Mouse (Mus musculus) liver, postnatal 0 days (tissue): ENCODE measurements around the gene Dpp9. TPM values are rescaled to one million over a fixed set of nuclear protein-coding genes. Genes with fewer than 3 reads are reported as not detected.

Source experiments
- ATAC-seq: fragments of 200-750 bp; cut with Nextera tagmentation; 2 replicates; pipeline ENCODE4 v1.8.0; 2017; ENCODE audit warnings: mild to moderate bottlenecking, moderate library complexity
- DNase-seq: peaks from one replicate; pipeline ENCODE4 v3.0.0-alpha.2; 2016
- H3K27ac ChIP-seq: fragments of 300-500 bp; sonication (generic); 2 replicates; pipeline ENCODE4 v1.5.1; 2014; ENCODE audit warnings: antibody characterized with exemption, moderate library complexity, mild to moderate bottlenecking, low read depth
- H3K27me3 ChIP-seq: fragments of 300-500 bp; sonication (generic); 2 replicates; pipeline ENCODE4 v1.6.1; 2014; ENCODE audit warnings: low read length, control low read depth, mixed read lengths; ENCODE audit not compliant: insufficient read depth
- H3K36me3 ChIP-seq: fragments of 300-500 bp; sonication (generic); replicated peaks from 2 replicates; pipeline ENCODE4 v1.6.1; 2014; ENCODE audit warnings: mild to moderate bottlenecking, control low read depth, low read length, moderate library complexity, mixed read lengths; ENCODE audit not compliant: insufficient read depth
- H3K4me1 ChIP-seq: fragments of 300-500 bp; sonication (generic); 2 replicates; pipeline ENCODE4 v1.6.1; 2014; ENCODE audit warnings: antibody characterized with exemption, mild to moderate bottlenecking, control low read depth; ENCODE audit not compliant: insufficient read depth
- H3K4me2 ChIP-seq: fragments of 300-500 bp; sonication (generic); 2 replicates; pipeline ENCODE4 v1.6.1; 2014; ENCODE audit warnings: low read depth, mild to moderate bottlenecking, low read length, moderate library complexity, mixed read lengths
- H3K4me3 ChIP-seq: fragments of 300-500 bp; sonication (generic); 2 replicates; pipeline ENCODE4 v1.5.1; 2014; ENCODE audit warnings: low read depth, low read length
- H3K9ac ChIP-seq: fragments of 300-500 bp; sonication (generic); replicated peaks from 2 replicates; pipeline ENCODE4 v1.6.1; 2014; ENCODE audit warnings: mild to moderate bottlenecking, moderate library complexity
- H3K9me3 ChIP-seq: fragments of 300-500 bp; sonication (generic); 2 replicates; pipeline ENCODE4 v1.6.1; 2016; ENCODE audit warnings: mild to moderate bottlenecking, control low read depth, low read length, mixed read lengths
- CTCF ChIP-seq: sonication (generic); IDR thresholded peaks from 2 replicates; pipeline ENCODE4 v1.5.1; 2016; ENCODE audit warnings: antibody characterized with exemption, low read depth
- EP300 ChIP-seq: IDR thresholded peaks from 2 replicates; pipeline ENCODE4 v1.6.1; 2016; ENCODE audit warnings: antibody characterized with exemption, low read depth, mild to moderate bottlenecking
- WGBS: fragments of 180-500 bp; shearing (Covaris S2); extraction: QIAGEN DNeasy Blood & Tissue Kit; methylation state at CpG from one replicate; pipeline ENCODE4 v1.1.7; 2014; ENCODE audit not compliant: insufficient replicate concordance; 5-methylcytosine and 5-hydroxymethylcytosine counted together
- polyA plus RNA-seq: library from polyadenylated mRNA; unstranded; fragments of >200 nt; fragmentation: Nextera tagmentation; extraction: Ambion mirVana; gene quantifications from 2 replicates; pipeline ENCODE4 v1.2.1, GENCODE M21; 2015

Dpp9 gene
- polyA plus RNA-seq, 1 experiment from 2014 or later: 12.1 TPM

GRCm38 (mm10) chr17:56159729-56160128 lies 59.0 kb downstream of the Dpp9 start:
- H3K27ac ChIP-seq: no peak overlapping the region
- no peaks in the 10 kb centered on the region; the same call in 1 of the 2 replicates for H3K27me3 ChIP-seq
- H3K9ac ChIP-seq: no peak overlapping the region
- ATAC-seq (peak; percentile 21), DNase-seq (peak; percentile 76)
- 1% methylated on average over 9 of the region's 9 CpGs for WGBS
- TF ChIP-seq EP300 (no peak), CTCF (peak; percentile 91)
- H3K4me1 ChIP-seq: peaks cover 16% of the 10 kb centered on the region
- H3K4me3 ChIP-seq: no peak overlapping the region
- H3K9me3 ChIP-seq: no peaks in the 10 kb centered on the region
- no peak overlapping the region for H3K4me2 ChIP-seq
- no peaks in the 10 kb centered on the region for H3K36me3 ChIP-seq

- peaks cover 15% of the 10 kb centered on the region for H3K27me3 ChIP-seq
These were observed 65.1 kb downstream of the Dpp9 start for GRCm38 (mm10) chr17:56153643-56154042.

DNA sequence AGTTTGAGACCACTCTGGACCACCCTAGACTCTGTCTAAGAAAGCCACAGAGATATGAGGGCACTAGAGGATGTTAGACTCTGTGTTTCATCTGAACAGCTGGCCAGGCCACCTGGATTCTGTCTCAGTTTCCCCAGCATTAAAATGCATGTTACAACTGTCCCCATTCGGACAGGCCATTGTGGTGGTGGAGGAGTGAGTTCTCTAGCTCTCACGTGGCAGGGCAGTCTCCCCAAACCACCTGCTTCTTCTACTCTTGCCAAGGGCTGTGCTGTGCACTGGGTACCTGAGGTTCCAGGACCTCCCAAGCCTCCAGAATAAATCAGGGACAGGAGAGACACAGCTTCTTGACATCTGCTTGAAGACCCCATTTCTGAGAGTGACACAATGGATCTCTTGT lies 68.8 kb downstream of the Dpp9 start:
- no peaks in the 10 kb centered on the region for H3K9me3 ChIP-seq
- no peak overlapping the region for H3K9ac ChIP-seq
- no peak overlapping the region for H3K4me3 ChIP-seq
- H3K4me2 ChIP-seq: no peak overlapping the region
- TF ChIP-seq CTCF (no peak), EP300 (no peak)
- no peak overlapping the region for H3K27ac ChIP-seq
- peaks cover 33% of the 10 kb centered on the region for H3K27me3 ChIP-seq
- H3K4me1 ChIP-seq: peaks cover 4% of the 10 kb centered on the region
- no peaks in the 10 kb centered on the region for H3K36me3 ChIP-seq
- 54% methylated on average over 2 of the region's 2 CpGs for WGBS
- DNase-seq (no peak), ATAC-seq (no peak)

More at GRCm38 (mm10) chr17:56153643-56154042, 65.1 kb downstream of the Dpp9 start:
- H3K4me3 ChIP-seq: no peak overlapping the region
- peak; percentile 87 for DNase-seq
- ATAC-seq: peak; percentile 88
- no peak overlapping the region for H3K4me2 ChIP-seq
- no peaks in the 10 kb centered on the region for H3K36me3 ChIP-seq
- H3K9ac ChIP-seq: no peak overlapping the region
- no peak overlapping the region for H3K27ac ChIP-seq
- peaks cover 4% of the 10 kb centered on the region for H3K4me1 ChIP-seq
- WGBS: 32% methylated on average over 9 of the region's 9 CpGs
- no peak for TF ChIP-seq CTCF
- TF ChIP-seq EP300: no peak
- H3K9me3 ChIP-seq: no peaks in the 10 kb centered on the region

DNA sequence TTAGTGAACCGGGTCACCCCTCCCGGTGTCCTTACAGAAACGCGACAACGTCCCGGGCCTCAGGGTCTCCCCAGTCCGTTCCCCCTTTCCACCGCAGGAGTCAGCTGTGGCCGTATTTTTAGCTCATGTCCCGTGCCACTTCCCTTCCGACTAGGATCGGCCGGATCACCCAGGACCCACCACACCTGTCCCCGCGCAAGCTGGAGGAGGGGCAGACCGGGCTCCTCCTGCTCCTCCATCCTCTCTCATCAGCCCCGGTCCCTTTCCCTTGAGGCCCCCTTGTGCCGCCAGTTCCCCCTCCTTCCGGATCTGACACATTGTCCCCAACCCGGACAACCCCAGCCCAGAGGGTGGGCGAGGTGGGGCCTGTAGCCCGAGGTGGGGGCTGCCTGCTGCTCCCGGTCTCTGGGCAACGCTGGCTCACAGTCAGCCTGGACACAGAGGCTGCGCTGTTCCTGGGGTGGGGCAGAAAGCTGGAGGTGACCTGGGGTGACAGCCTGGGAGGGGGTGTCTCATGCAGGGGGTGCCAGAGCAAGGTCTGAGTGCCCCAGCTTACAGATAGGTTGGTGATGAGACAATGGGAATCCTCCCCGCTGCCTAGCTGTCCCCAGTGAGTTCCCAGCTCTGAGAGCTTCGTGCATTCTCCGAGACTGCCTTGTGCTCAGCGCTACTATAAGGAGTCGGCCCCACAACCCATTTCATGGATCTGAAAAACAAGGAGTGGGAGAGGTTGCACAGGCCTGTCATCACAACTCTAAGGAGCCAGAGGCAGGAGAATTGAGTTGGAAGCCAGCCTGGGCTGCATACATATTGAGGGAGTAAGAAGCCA lies 69.7 kb downstream of the Dpp9 start:
- Histone ChIP-seq H3K27me3 (peaks cover 36% of the 10 kb centered on the region), H3K4me2 (0 out of 2 replicates have a peak overlapping the region, but pooled peaks have one; percentile 29), H3K27ac (no peak overlapping the region), H3K4me1 (peaks cover 4% of the 10 kb centered on the region), H3K9me3 (no peaks in the 10 kb centered on the region), H3K36me3 (no peaks in the 10 kb centered on the region), H3K9ac (no peak overlapping the region), H3K4me3 (no peak overlapping the region)
- no peak for ATAC-seq
- TF ChIP-seq EP300: no peak
- TF ChIP-seq CTCF: no peak
- 7% methylated on average over 30 of the region's 30 CpGs for WGBS
- no peak for DNase-seq

DNA sequence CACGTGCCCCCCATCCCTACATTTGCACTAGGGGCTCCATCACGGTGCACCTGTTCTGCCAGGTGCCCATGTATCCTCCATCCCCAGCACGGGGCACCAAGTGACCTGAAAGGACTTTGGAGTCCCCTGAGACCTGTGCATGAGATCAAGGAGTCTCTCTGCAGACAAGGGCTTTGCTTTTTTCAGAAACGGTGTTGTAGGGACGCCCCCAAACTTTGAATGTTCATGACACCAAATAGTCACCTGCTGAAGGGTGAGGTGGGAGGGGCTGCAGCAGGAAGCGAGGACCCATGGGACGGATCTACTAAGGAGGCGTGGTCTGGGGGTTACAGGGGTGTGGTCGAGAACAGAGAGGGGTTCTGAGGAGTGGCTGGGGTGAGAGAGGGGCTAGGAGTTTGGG lies 70.4 kb downstream of the Dpp9 start:
- no peak for TF ChIP-seq CTCF
- Histone ChIP-seq H3K27me3 (peaks cover 42% of the 10 kb centered on the region), H3K36me3 (no peaks in the 10 kb centered on the region), H3K4me1 (peaks cover 4% of the 10 kb centered on the region; the same call in 1 of the 2 replicates), H3K9ac (no peak overlapping the region), H3K27ac (no peak overlapping the region), H3K9me3 (no peaks in the 10 kb centered on the region), H3K4me3 (no peak overlapping the region), H3K4me2 (no peak overlapping the region)
- 26% methylated on average over 9 of the region's 9 CpGs for WGBS
- DNase-seq (no peak), ATAC-seq (no peak)

- ATAC-seq (no peak; the same call in 1 of the 2 replicates), DNase-seq (no peak)
- Histone ChIP-seq H3K4me3 (no peak overlapping the region), H3K27me3 (peaks cover 49% of the 10 kb centered on the region), H3K4me2 (no peak overlapping the region), H3K9me3 (no peaks in the 10 kb centered on the region), H3K9ac (no peak overlapping the region), H3K36me3 (no peaks in the 10 kb centered on the region), H3K4me1 (peaks cover 4% of the 10 kb centered on the region; the same call in 1 of the 2 replicates), H3K27ac (no peak overlapping the region)
- TF ChIP-seq CTCF (no peak), EP300 (no peak)
- 52% methylated on average over 12 of the region's 12 CpGs for WGBS
These were observed 71.3 kb downstream of the Dpp9 start for GRCm38 (mm10) chr17:56147420-56147819.
